Mouse (Mus musculus): ENCODE results near the gene Olfr974. TPM values are rescaled to one million over a fixed set of nuclear protein-coding genes. Genes with fewer than 3 reads are reported as not detected.
"Not testable (repeated sequence)": the region's sequence is repeated elsewhere in the genome, so short reads cannot be mapped to it uniquely, and the experiment has no call there.

The Olfr974 gene
- polyA plus RNA-seq (2014; fragmentation: Nextera tagmentation; extraction: Ambion mirVana) = not detected in 2 replicates

DNA sequence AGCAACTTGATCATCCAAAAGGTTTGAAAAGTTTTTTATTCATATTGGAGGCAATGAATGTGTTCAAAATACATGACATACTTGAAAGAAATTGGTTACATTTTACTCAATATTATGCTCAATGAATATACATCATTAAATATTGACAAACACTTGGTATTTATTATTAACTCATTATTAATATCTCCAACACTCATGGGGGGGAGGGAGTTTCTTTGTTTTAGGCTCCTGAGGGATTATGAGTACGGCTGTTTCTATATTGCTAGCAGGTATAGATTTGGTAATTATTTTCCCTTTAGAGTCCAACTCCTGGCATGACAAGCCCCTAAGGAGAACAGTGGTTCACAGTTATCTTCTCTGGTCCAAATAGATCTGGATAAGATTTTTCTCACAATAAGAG, at the start of gene Olfr974:
Olfr974 (plus strand) TSS at position 301 of the 400 bp plus-strand sequence.
- no peak for ATAC-seq (replicated peaks; ENCODE audit: insufficient number of reproducible peaks, low FRiP score, low TSS enrichment, low read depth)
- no peak within 1 kb of the TSS for H3K4me2 ChIP-seq (ENCODE audit: low read depth, low read length)
- no peak within 1 kb of the TSS for H3K4me3 ChIP-seq (ENCODE audit: low read depth, low read length)
- no peak within 1 kb of the TSS for H3K9ac ChIP-seq (replicated peaks; ENCODE audit: low read length)
- H3K9me3 ChIP-seq (replicated peaks; ENCODE audit: control insufficient read depth, low read length) = no peaks in the 10 kb centered on the region
- no peaks in the 10 kb centered on the region for H3K27me3 ChIP-seq (ENCODE audit: control insufficient read depth, insufficient read depth, low read length)
- 94% methylated on average over 1 of the region's 1 CpGs for WGBS
- H3K4me1 ChIP-seq (ENCODE audit: control insufficient read depth, insufficient read depth, low read length) = no peaks in the 10 kb centered on the region
- no peak for DNase-seq (ENCODE audit: low spot score)
- H3K36me3 ChIP-seq (replicated peaks; ENCODE audit: control insufficient read depth, insufficient read depth, low read depth, low read length) = no peaks in the 10 kb centered on the region
- no peak within 1 kb of the TSS for H3K27ac ChIP-seq (replicated peaks; ENCODE audit: low read depth, low read length)

DNA sequence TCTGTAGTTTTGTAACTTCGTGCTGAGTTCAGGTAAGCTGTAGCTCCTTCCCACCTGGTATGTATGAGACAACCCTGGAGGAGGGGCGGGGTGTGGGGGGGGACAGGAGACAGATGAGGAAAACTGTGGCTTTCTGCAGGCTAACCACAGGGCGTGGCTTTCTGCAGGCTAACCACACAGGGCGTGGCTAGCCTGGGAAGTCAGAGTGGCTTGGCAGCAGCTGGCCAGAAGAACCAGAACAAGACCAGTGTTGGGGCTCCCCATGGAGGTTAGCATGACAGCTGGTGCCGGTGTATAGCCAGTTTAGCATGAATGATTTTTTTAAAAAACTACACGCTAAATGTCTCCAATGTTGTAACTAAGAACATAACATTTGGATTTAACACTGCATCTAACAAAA, 32.2 kb upstream of the Olfr974 start:
- H3K4me2 ChIP-seq (ENCODE audit: low read depth, low read length) = no peak overlapping the region
- DNase-seq (ENCODE audit: low spot score) (no peak), ATAC-seq (replicated peaks; ENCODE audit: insufficient number of reproducible peaks, low FRiP score, low TSS enrichment, low read depth) (no peak)
- no peak overlapping the region for H3K27ac ChIP-seq (replicated peaks; ENCODE audit: low read depth, low read length)
- no peaks in the 10 kb centered on the region for H3K27me3 ChIP-seq (ENCODE audit: control insufficient read depth, insufficient read depth, low read length)
- 82% methylated on average over 6 of the region's 6 CpGs for WGBS
- H3K4me3 ChIP-seq (ENCODE audit: low read depth, low read length) = no peak overlapping the region
- no peaks in the 10 kb centered on the region for H3K9me3 ChIP-seq (replicated peaks; ENCODE audit: control insufficient read depth, low read length)
- no peak overlapping the region for H3K9ac ChIP-seq (replicated peaks; ENCODE audit: low read length)
- no peaks in the 10 kb centered on the region for H3K36me3 ChIP-seq (replicated peaks; ENCODE audit: control insufficient read depth, insufficient read depth, low read depth, low read length)
- no peaks in the 10 kb centered on the region for H3K4me1 ChIP-seq (ENCODE audit: control insufficient read depth, insufficient read depth, low read length)

DNA sequence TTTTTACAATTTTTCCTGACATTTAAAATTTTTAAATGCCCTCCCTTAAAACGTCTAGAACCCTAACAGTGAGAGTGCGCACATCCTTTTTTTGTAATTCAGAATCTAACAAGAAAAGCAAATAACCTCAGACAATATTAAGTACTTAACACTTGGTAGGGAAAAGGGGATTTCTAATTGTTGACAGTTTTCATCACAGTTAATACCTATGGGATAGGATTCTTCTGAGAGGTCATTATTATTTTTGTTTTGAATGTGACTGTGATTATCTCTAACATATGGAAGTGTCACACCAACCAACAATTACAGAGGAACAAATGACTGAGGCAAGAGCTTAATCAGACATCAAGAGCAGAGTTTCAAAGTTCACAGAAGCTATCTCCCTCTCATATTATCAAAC, 30.3 kb upstream of the Olfr974 start, which contains the start of gene Olfr229:
Olfr229 (plus strand) TSS at position 301 of the 400 bp plus-strand sequence.
- no peak within 1 kb of the TSS for H3K4me3 ChIP-seq (ENCODE audit: low read depth, low read length)
- no peak for ATAC-seq (replicated peaks; ENCODE audit: insufficient number of reproducible peaks, low FRiP score, low TSS enrichment, low read depth)
- no peaks in the 10 kb centered on the region for H3K36me3 ChIP-seq (replicated peaks; ENCODE audit: control insufficient read depth, insufficient read depth, low read depth, low read length)
- H3K9me3 ChIP-seq (replicated peaks; ENCODE audit: control insufficient read depth, low read length) = no peaks in the 10 kb centered on the region
- H3K27ac ChIP-seq (replicated peaks; ENCODE audit: low read depth, low read length) = no peak within 1 kb of the TSS
- H3K9ac ChIP-seq (replicated peaks; ENCODE audit: low read length) = no peak within 1 kb of the TSS
- WGBS = 70% methylated on average over 2 of the region's 2 CpGs
- H3K4me1 ChIP-seq (ENCODE audit: control insufficient read depth, insufficient read depth, low read length) = no peaks in the 10 kb centered on the region
- no peak for DNase-seq (ENCODE audit: low spot score)
- no peak within 1 kb of the TSS for H3K4me2 ChIP-seq (ENCODE audit: low read depth, low read length)
- no peaks in the 10 kb centered on the region for H3K27me3 ChIP-seq (ENCODE audit: control insufficient read depth, insufficient read depth, low read length)

DNA sequence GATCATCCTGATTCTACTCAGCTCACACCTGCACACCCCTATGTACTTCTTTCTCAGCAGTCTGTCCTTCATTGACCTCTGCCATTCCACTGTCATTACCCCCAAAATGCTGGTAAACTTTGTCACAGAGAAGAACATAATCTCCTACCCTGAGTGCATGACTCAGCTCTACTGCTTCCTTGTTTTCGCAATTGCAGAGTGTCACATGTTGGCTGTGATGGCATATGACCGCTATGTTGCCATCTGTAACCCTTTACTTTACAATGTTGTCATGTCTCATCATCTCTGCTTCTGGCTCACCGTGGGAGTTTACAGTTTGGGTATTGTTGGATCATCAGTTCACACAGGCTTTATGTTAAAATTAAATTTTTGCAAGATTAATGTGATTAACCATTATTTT, 27.4 kb upstream of the Olfr974 start:
- H3K4me3 ChIP-seq (ENCODE audit: low read depth, low read length) = no peak overlapping the region
- H3K36me3 ChIP-seq (replicated peaks; ENCODE audit: control insufficient read depth, insufficient read depth, low read depth, low read length) = no peaks in the 10 kb centered on the region
- H3K27me3 ChIP-seq (ENCODE audit: control insufficient read depth, insufficient read depth, low read length) = no peaks in the 10 kb centered on the region
- no peak overlapping the region for H3K9ac ChIP-seq (replicated peaks; ENCODE audit: low read length)
- H3K27ac ChIP-seq (replicated peaks; ENCODE audit: low read depth, low read length) = no peak overlapping the region
- DNase-seq (ENCODE audit: low spot score) (no peak), ATAC-seq (replicated peaks; ENCODE audit: insufficient number of reproducible peaks, low FRiP score, low TSS enrichment, low read depth) (no peak)
- WGBS = 76% methylated on average over 3 of the region's 3 CpGs
- H3K4me1 ChIP-seq (ENCODE audit: control insufficient read depth, insufficient read depth, low read length) = no peaks in the 10 kb centered on the region
- no peaks in the 10 kb centered on the region for H3K9me3 ChIP-seq (replicated peaks; ENCODE audit: control insufficient read depth, low read length)
- H3K4me2 ChIP-seq (ENCODE audit: low read depth, low read length) = no peak overlapping the region

DNA sequence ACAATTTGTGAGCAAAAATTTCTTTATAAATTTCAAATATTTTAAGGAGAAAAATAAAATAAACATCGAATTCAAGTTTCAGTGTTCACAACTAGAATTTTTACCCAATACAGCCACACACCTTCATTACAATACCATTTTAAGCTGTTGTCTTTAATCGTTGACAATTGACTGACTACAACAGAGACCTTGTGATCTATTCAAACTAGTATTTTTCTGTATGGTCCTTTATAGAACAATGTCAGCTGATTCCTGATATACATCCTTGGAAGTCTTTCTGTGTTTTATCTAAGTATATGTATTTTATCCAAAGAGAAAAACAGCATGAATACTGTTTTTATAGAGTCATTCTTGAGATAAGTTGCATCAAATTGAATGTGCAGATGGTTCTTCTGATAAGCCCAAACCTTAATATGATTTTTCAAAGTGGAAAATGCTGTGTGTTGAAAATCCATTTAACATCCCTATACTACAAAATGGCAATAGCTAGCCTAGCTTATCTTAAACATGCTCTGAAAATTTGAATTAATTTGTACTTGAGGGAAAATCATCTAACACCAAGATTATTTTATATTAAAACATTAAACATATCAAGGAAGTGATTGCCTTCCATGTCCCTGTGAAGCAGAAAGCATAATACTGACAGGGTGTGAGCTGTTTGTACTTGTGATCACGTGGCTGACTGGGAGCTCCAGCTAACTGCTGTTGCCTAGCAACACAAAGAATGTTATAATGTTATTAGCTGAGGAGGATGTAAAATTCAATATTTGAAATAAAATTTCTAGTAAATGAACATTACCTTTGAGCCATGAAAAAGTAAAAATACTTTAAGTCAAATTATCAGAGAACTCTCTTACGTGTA, 9.1 kb upstream of the Olfr974 start:
- DNase-seq (ENCODE audit: low spot score); H3K4me1 ChIP-seq (ENCODE audit: control insufficient read depth, insufficient read depth, low read length); H3K27me3 ChIP-seq (ENCODE audit: control insufficient read depth, insufficient read depth, low read length); H3K9me3 ChIP-seq (replicated peaks; ENCODE audit: control insufficient read depth, low read length); H3K4me3 ChIP-seq (ENCODE audit: low read depth, low read length); H3K4me2 ChIP-seq (ENCODE audit: low read depth, low read length); H3K9ac ChIP-seq (replicated peaks; ENCODE audit: low read length); ATAC-seq (replicated peaks; ENCODE audit: insufficient number of reproducible peaks, low FRiP score, low TSS enrichment, low read depth); H3K36me3 ChIP-seq (replicated peaks; ENCODE audit: control insufficient read depth, insufficient read depth, low read depth, low read length); H3K27ac ChIP-seq (replicated peaks; ENCODE audit: low read depth, low read length): not testable (repeated sequence)
- WGBS = no CpG with 5 or more reads among the region's 4 CpGs

DNA sequence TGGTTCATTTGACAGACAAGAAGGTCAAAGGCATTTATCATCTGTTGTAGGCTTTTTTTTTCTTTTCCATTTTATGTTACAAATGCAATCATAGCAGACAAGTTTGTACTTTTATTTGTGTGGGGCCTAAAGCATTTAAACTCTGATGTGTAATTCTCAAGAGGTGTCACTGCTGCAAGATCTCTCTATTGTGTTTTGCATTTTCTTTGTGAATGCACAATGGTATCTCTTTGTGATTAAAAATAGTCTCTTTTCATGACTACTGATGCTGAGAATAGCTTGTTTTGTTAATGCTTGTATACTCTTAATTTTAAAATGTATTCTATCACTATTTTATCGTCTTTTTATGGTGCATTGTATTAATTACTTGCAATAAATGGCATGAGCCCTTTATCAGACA, 8.5 kb upstream of the Olfr974 start:
- not testable (repeated sequence) for H3K4me1 ChIP-seq (ENCODE audit: control insufficient read depth, insufficient read depth, low read length); H3K4me3 ChIP-seq (ENCODE audit: low read depth, low read length); ATAC-seq (replicated peaks; ENCODE audit: insufficient number of reproducible peaks, low FRiP score, low TSS enrichment, low read depth); H3K4me2 ChIP-seq (ENCODE audit: low read depth, low read length); H3K9me3 ChIP-seq (replicated peaks; ENCODE audit: control insufficient read depth, low read length); H3K27ac ChIP-seq (replicated peaks; ENCODE audit: low read depth, low read length); H3K36me3 ChIP-seq (replicated peaks; ENCODE audit: control insufficient read depth, insufficient read depth, low read depth, low read length); H3K9ac ChIP-seq (replicated peaks; ENCODE audit: low read length); H3K27me3 ChIP-seq (ENCODE audit: control insufficient read depth, insufficient read depth, low read length); DNase-seq (ENCODE audit: low spot score)
- WGBS = 66% methylated on average over 1 of the region's 1 CpGs

DNA sequence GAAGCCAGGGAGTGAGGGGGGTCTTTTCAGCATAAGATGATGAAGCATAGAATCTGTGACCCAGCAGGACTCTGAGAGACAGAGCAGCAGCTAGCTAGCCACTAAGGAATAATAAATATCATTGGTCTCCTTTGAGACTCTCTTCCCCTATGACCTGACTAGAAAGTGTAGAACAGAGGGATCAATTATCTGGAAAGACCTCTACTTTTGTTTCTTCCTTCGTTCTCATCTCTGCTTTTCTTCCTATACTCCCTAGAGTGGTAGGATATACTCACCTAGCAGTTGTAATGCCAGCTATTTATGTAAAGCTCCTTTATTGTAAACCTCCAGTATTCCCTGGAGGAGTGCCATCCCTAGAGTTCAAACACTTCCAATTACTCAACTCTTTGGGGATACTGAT, 14.6 kb downstream of the Olfr974 start, which contains the start of gene Olfr975:
Olfr975 (minus strand) TSS at position 101 of the 400 bp plus-strand sequence.
- Histone ChIP-seq H3K9ac (replicated peaks; ENCODE audit: low read length) (no peak within 1 kb of the TSS), H3K4me3 (ENCODE audit: low read depth, low read length) (no peak within 1 kb of the TSS), H3K27ac (replicated peaks; ENCODE audit: low read depth, low read length) (no peak within 1 kb of the TSS), H3K36me3 (replicated peaks; ENCODE audit: control insufficient read depth, insufficient read depth, low read depth, low read length) (no peaks in the 10 kb centered on the region), H3K27me3 (ENCODE audit: control insufficient read depth, insufficient read depth, low read length) (no peaks in the 10 kb centered on the region), H3K4me2 (ENCODE audit: low read depth, low read length) (no peak within 1 kb of the TSS), H3K9me3 (replicated peaks; ENCODE audit: control insufficient read depth, low read length) (no peaks in the 10 kb centered on the region), H3K4me1 (ENCODE audit: control insufficient read depth, insufficient read depth, low read length) (no peaks in the 10 kb centered on the region)
- no peak for DNase-seq (ENCODE audit: low spot score)
- ATAC-seq (replicated peaks; ENCODE audit: insufficient number of reproducible peaks, low FRiP score, low TSS enrichment, low read depth) = no peak
- WGBS = 63% methylated on average over 1 of the region's 1 CpGs

DNA sequence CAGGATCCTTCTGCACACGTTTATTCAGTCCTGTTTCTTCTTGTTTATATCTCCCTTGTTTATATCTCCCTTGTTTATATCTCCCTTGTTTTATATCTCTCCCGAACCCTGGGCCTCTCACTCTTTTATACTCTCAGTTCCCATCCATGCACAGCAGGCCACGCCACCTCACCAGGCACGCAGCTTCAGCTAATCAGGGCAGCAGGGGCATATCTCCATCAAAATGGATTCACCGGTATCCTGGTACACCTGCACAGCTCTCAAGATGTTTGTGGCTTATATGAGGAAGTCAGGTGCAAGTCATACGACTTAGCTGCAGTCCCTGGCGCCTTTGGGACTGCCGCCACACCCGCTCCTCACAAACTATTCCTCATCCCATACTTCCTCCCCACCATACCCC, 23.7 kb downstream of the Olfr974 start, which contains the start of gene Olfr976:
Olfr976 (minus strand) TSS at position 101 of the 400 bp plus-strand sequence.
- H3K36me3 ChIP-seq (replicated peaks; ENCODE audit: control insufficient read depth, insufficient read depth, low read depth, low read length); H3K4me3 ChIP-seq (ENCODE audit: low read depth, low read length); H3K27me3 ChIP-seq (ENCODE audit: control insufficient read depth, insufficient read depth, low read length); DNase-seq (ENCODE audit: low spot score); H3K9me3 ChIP-seq (replicated peaks; ENCODE audit: control insufficient read depth, low read length); H3K9ac ChIP-seq (replicated peaks; ENCODE audit: low read length); ATAC-seq (replicated peaks; ENCODE audit: insufficient number of reproducible peaks, low FRiP score, low TSS enrichment, low read depth); H3K4me1 ChIP-seq (ENCODE audit: control insufficient read depth, insufficient read depth, low read length); H3K4me2 ChIP-seq (ENCODE audit: low read depth, low read length); H3K27ac ChIP-seq (replicated peaks; ENCODE audit: low read depth, low read length): not testable (repeated sequence)
- 78% methylated on average over 5 of the region's 9 CpGs for WGBS
